Mouse (Mus musculus): Measurements from ENCODE around the gene Cbx5. TPM values are rescaled to one million over a fixed set of nuclear protein-coding genes. Genes with fewer than 3 reads are reported as not detected.

Gene Cbx5
- total and polyA plus RNA-seq, 3 experiments = 94.9 to 171 (median 128) TPM

GRCm38 (mm10) chr15:103178137-103178536, 61.5 kb downstream of the Cbx5 start:
- H3K27ac ChIP-seq (ENCODE audit: insufficient read depth, low read depth) = no peak overlapping the region
- H3K27me3 ChIP-seq (replicated peaks) = peaks cover 75% of the 10 kb centered on the region
- H3K9ac ChIP-seq (ENCODE audit: insufficient read depth, low read depth) = no peak overlapping the region
- H3K4me3 ChIP-seq (replicated peaks in 1 of 3; ENCODE audit: low read depth in 2 of 3, low read length in 2 of 3, poor library complexity in 1 of 3) = no peak overlapping the region
- no peaks in the 10 kb centered on the region for H3K9me3 ChIP-seq (replicated peaks; ENCODE audit: low read length)
- no peaks in the 10 kb centered on the region for H3K79me2 ChIP-seq (replicated peaks; ENCODE audit: control insufficient read depth, extremely low read depth, insufficient read depth, poor library complexity, severe bottlenecking)
- dilution Hi-C loops (cut with MboI; ENCODE audit: extremely low pct_ligation_motif_present, extremely low pct_unique_long_range_greater_than_20kb, low sequenced_read_pairs) = loop anchor here (10.0 kb wide), 1 partner anchor 183 kb away; the partner anchor contains the start of genes Hoxc6 and Hoxc8
- H3K4me2 ChIP-seq (ENCODE audit: insufficient read depth, low read depth, poor library complexity, severe bottlenecking) = no peak overlapping the region
- no peak for DNase-seq (ENCODE audit: extremely low read depth)
- H3K36me3 ChIP-seq (replicated peaks in 1 of 2; ENCODE audit: control insufficient read depth in 1 of 2, insufficient read depth in 1 of 2, low read length in 1 of 2) = no peaks in the 10 kb centered on the region
- no peak for TF ChIP-seq ZC3H11A (IDR thresholded peaks at IDR 0.05; ENCODE audit: low read depth, low read length)
- TF ChIP-seq POLR2AphosphoS2 (IDR thresholded peaks at IDR 0.05; ENCODE audit: low read depth, low read length) = no peak
- peak; percentile 78 to 84 for TF ChIP-seq CTCF (conservative IDR thresholded peaks at IDR 0.05 in 1 of 2, IDR thresholded peaks at IDR 0.05 in 1 of 2; ENCODE audit: low read depth in 2 of 2, low read length in 2 of 2)
- TF ChIP-seq SMC3 (IDR thresholded peaks at IDR 0.05; ENCODE audit: low read depth, low read length) = peak; percentile 73
- peak; percentile 39 for TF ChIP-seq RAD21 (IDR thresholded peaks at IDR 0.05; ENCODE audit: low read depth, low read length)
- in situ Hi-C loops (cut with MboI; ENCODE audit: low pct_ligation_motif_present, low pct_unique_long_range_greater_than_20kb, low sequenced_read_pairs) = loop anchor here (10.0 kb wide), 1 partner anchor 163 kb away; the partner anchor contains the start of gene Hoxc4
- H3K4me1 ChIP-seq (ENCODE audit: control insufficient read depth in 1 of 2, insufficient read depth in 2 of 2) = peaks cover 8 to 41% of the 10 kb centered on the region in 2 experiments

DNA sequence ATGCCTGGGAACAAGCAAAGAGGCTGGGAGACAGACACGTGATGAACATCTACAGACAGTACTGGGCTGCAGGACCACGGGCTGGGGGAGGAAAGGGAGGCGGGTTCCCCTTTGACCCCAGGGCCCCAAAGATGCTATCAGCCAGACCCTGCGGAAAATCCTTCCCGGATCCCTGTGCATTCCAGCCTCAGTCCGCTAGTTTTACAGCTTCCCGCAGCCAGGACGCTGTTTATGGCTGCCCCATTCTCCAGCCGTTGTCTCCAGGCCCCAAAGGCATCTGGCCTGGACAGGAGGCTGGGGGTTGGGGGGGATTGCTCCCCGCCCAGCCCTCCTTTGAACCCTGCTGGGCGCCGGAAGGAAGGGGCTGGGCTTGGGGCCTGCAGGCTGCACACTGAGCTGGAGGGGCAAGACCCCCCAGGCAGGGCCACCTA, 62.0 kb downstream of the Cbx5 start:
- in situ Hi-C loops (cut with MboI; ENCODE audit: low pct_ligation_motif_present, low pct_unique_long_range_greater_than_20kb, low sequenced_read_pairs) = loop anchor here (10.0 kb wide), 1 partner anchor 163 kb away; the partner anchor contains the start of gene Hoxc4
- no peaks in the 10 kb centered on the region for H3K9me3 ChIP-seq (replicated peaks; ENCODE audit: low read length)

GRCm38 (mm10) chr15:103176874-103177421, 62.7 kb downstream of the Cbx5 start:
- H3K36me3 ChIP-seq (replicated peaks in 1 of 2; ENCODE audit: control insufficient read depth in 1 of 2, insufficient read depth in 1 of 2, low read length in 1 of 2) = no peaks in the 10 kb centered on the region
- peaks cover 87% of the 10 kb centered on the region for H3K27me3 ChIP-seq (replicated peaks)
- H3K4me1 ChIP-seq (ENCODE audit: control insufficient read depth in 1 of 2, insufficient read depth in 2 of 2) = peaks cover 7 to 37% of the 10 kb centered on the region in 2 experiments
- dilution Hi-C loops (cut with MboI; ENCODE audit: extremely low pct_ligation_motif_present, extremely low pct_unique_long_range_greater_than_20kb, low sequenced_read_pairs) (loop anchor here (10.0 kb wide), 1 partner anchor 182 kb away; the partner anchor contains the start of genes Hoxc6 and Hoxc8), in situ Hi-C loops (cut with MboI; ENCODE audit: low pct_ligation_motif_present, low pct_unique_long_range_greater_than_20kb, low sequenced_read_pairs) (loop anchor here (10.0 kb wide), 1 partner anchor 162 kb away; the partner anchor contains the start of gene Hoxc4)
- H3K27ac ChIP-seq (ENCODE audit: insufficient read depth, low read depth) = no peak overlapping the region
- no peaks in the 10 kb centered on the region for H3K9me3 ChIP-seq (replicated peaks; ENCODE audit: low read length)
- no peak overlapping the region for H3K4me2 ChIP-seq (ENCODE audit: insufficient read depth, low read depth, poor library complexity, severe bottlenecking)
- H3K9ac ChIP-seq (ENCODE audit: insufficient read depth, low read depth) = no peak overlapping the region
- H3K4me3 ChIP-seq (replicated peaks in 1 of 3; ENCODE audit: low read depth in 2 of 3, low read length in 2 of 3, poor library complexity in 1 of 3) = no peak overlapping the region
- no peaks in the 10 kb centered on the region for H3K79me2 ChIP-seq (replicated peaks; ENCODE audit: control insufficient read depth, extremely low read depth, insufficient read depth, poor library complexity, severe bottlenecking)
- DNase-seq (ENCODE audit: extremely low read depth) = peak; percentile 87
- TF ChIP-seq MYC (IDR thresholded peaks at IDR 0.05; ENCODE audit: low read depth, low read length) (no peak), ZNF384 (IDR thresholded peaks at IDR 0.05; ENCODE audit: low read depth, low read length) (no peak), RAD21 (IDR thresholded peaks at IDR 0.05; ENCODE audit: low read depth, low read length) (peak; percentile 95), MAX (IDR thresholded peaks at IDR 0.05; ENCODE audit: low read length) (peak; percentile 52; the same call in 1 of the 2 replicates), IRF4 (IDR thresholded peaks at IDR 0.05; ENCODE audit: low read depth, low read length) (peak; percentile 31; the same call in 1 of the 2 replicates), GABPA (IDR thresholded peaks at IDR 0.05; ENCODE audit: insufficient replicate concordance, low read depth, low read length) (no peak), ZMIZ1 (IDR thresholded peaks at IDR 0.05; ENCODE audit: low read depth, low read length) (no peak), JUND (conservative IDR thresholded peaks at IDR 0.05; ENCODE audit: low read depth, low read length) (no peak), POLR2A (IDR thresholded peaks at IDR 0.05; ENCODE audit: low read depth, low read length) (no peak), PAX5 (IDR thresholded peaks at IDR 0.05; ENCODE audit: low read length) (no peak), SIN3A (IDR thresholded peaks at IDR 0.05; ENCODE audit: low read length) (no peak), CTCF (conservative IDR thresholded peaks at IDR 0.05 in 1 of 2, IDR thresholded peaks at IDR 0.05 in 1 of 2; ENCODE audit: low read depth in 2 of 2, low read length in 2 of 2) (peak; percentile 52 to 96), BHLHE40 (IDR thresholded peaks at IDR 0.05; ENCODE audit: low read depth, low read length) (peak; percentile 62), NRF1 (IDR thresholded peaks at IDR 0.05; ENCODE audit: low read depth, low read length) (0 out of 2 replicates have a peak, but pooled peaks have one; percentile 35), KAT2A (IDR thresholded peaks at IDR 0.05; ENCODE audit: insufficient replicate concordance, low read length) (no peak), UBTF (IDR thresholded peaks at IDR 0.05; ENCODE audit: low read depth, low read length) (no peak), NELFE (IDR thresholded peaks at IDR 0.05; ENCODE audit: low read depth, low read length) (peak; percentile 20; the same call in 1 of the 2 replicates), MAFK (IDR thresholded peaks at IDR 0.05; ENCODE audit: insufficient replicate concordance, low read length) (peak; percentile 56), ZC3H11A (IDR thresholded peaks at IDR 0.05; ENCODE audit: low read depth, low read length) (peak; percentile 77)

More for the DNA sequence above, 62.0 kb downstream of the Cbx5 start:
- Histone ChIP-seq H3K4me2 (ENCODE audit: insufficient read depth, low read depth, poor library complexity, severe bottlenecking) (no peak overlapping the region), H3K27me3 (replicated peaks) (peaks cover 80% of the 10 kb centered on the region), H3K36me3 (replicated peaks in 1 of 2; ENCODE audit: control insufficient read depth in 1 of 2, insufficient read depth in 1 of 2, low read length in 1 of 2) (no peaks in the 10 kb centered on the region), H3K79me2 (replicated peaks; ENCODE audit: control insufficient read depth, extremely low read depth, insufficient read depth, poor library complexity, severe bottlenecking) (no peaks in the 10 kb centered on the region), H3K4me1 (ENCODE audit: control insufficient read depth in 1 of 2, insufficient read depth in 2 of 2) (peaks cover 8 to 36% of the 10 kb centered on the region in 2 experiments), H3K4me3 (replicated peaks in 1 of 3; ENCODE audit: low read depth in 2 of 3, low read length in 2 of 3, poor library complexity in 1 of 3) (no peak overlapping the region), H3K9ac (ENCODE audit: insufficient read depth, low read depth) (no peak overlapping the region), H3K27ac (ENCODE audit: insufficient read depth, low read depth) (no peak overlapping the region)
- DNase-seq (ENCODE audit: extremely low read depth) = no peak
- TF ChIP-seq RCOR1 (conservative IDR thresholded peaks at IDR 0.05; ENCODE audit: low read depth, low read length) (no peak), GABPA (IDR thresholded peaks at IDR 0.05; ENCODE audit: insufficient replicate concordance, low read depth, low read length) (no peak), JUND (conservative IDR thresholded peaks at IDR 0.05; ENCODE audit: low read depth, low read length) (no peak), USF2 (conservative IDR thresholded peaks at IDR 0.05; ENCODE audit: low read depth, low read length) (no peak), BHLHE40 (IDR thresholded peaks at IDR 0.05; ENCODE audit: low read depth, low read length) (no peak), ZMIZ1 (IDR thresholded peaks at IDR 0.05; ENCODE audit: low read depth, low read length) (no peak), MAFK (IDR thresholded peaks at IDR 0.05; ENCODE audit: insufficient replicate concordance, low read length) (no peak), MEF2A (IDR thresholded peaks at IDR 0.05; ENCODE audit: borderline replicate concordance, low read depth, low read length) (no peak)
- dilution Hi-C loops (cut with MboI; ENCODE audit: extremely low pct_ligation_motif_present, extremely low pct_unique_long_range_greater_than_20kb, low sequenced_read_pairs) = loop anchor here (10.0 kb wide), 1 partner anchor 183 kb away; the partner anchor contains the start of genes Hoxc6 and Hoxc8

All from CH12.LX (cell line).